Mouse (Mus musculus) hindbrain, postnatal 0 days (tissue): ENCODE results near the gene 6820408C15Rik. TPM values are rescaled to one million over a fixed set of nuclear protein-coding genes. Genes with fewer than 3 reads are reported as not detected.
A peak's percentile ranks its signal among the peaks of the same experiment; 100 is the strongest.

Experiments used
- ATAC-seq: fragments of 200-750 bp; cut with Nextera tagmentation; 2 replicates; pipeline ENCODE4 v1.8.0; 2017; ENCODE audit warnings: mild to moderate bottlenecking, moderate TSS enrichment, moderate library complexity
- DNase-seq: peaks from one replicate; pipeline ENCODE4 v3.0.0-alpha.2; 2015; ENCODE audit warnings: low spot score
- H3K27ac ChIP-seq: fragments of 300-500 bp; sonication (generic); 2 replicates; pipeline ENCODE4 v1.5.1; 2014; ENCODE audit warnings: mild to moderate bottlenecking
- H3K27me3 ChIP-seq: fragments of 300-500 bp; sonication (generic); 2 replicates; pipeline ENCODE4 v1.6.1; 2014; ENCODE audit warnings: low read length, mixed read lengths; ENCODE audit not compliant: insufficient read depth
- H3K36me3 ChIP-seq: fragments of 300-500 bp; sonication (generic); 2 replicates; pipeline ENCODE4 v1.6.1; 2014; ENCODE audit warnings: low read length, mixed read lengths; ENCODE audit not compliant: insufficient read depth
- H3K4me1 ChIP-seq: fragments of 300-500 bp; sonication (generic); 2 replicates; pipeline ENCODE4 v1.6.1; 2014; ENCODE audit warnings: antibody characterized with exemption, low read length, mixed read lengths; ENCODE audit not compliant: insufficient read depth
- H3K4me2 ChIP-seq: fragments of 300-500 bp; sonication (generic); 2 replicates; pipeline ENCODE4 v1.6.1; 2014; ENCODE audit warnings: low read depth, mild to moderate bottlenecking, low read length, moderate library complexity, mixed read lengths
- H3K4me3 ChIP-seq: fragments of 300-500 bp; sonication (generic); 2 replicates; pipeline ENCODE4 v1.5.1; 2014; ENCODE audit warnings: low read length
- H3K9ac ChIP-seq: fragments of 300-500 bp; sonication (generic); replicated peaks from 2 replicates; pipeline ENCODE4 v1.6.1; 2014; ENCODE audit warnings: mild to moderate bottlenecking, low read length, moderate library complexity, mixed read lengths
- H3K9me3 ChIP-seq: fragments of 300-500 bp; sonication (generic); 2 replicates; pipeline ENCODE4 v1.6.1; 2016; ENCODE audit warnings: low read length, mixed read lengths
- CTCF ChIP-seq: IDR thresholded peaks from 2 replicates; pipeline ENCODE4 v1.5.1; 2016; ENCODE audit warnings: antibody characterized with exemption, control low read depth, low read depth
- WGBS: fragments of 180-500 bp; shearing (Covaris S2); extraction: QIAGEN DNeasy Blood & Tissue Kit; methylation state at CpG from one replicate; pipeline ENCODE4 v1.1.7; 2014; 5-methylcytosine and 5-hydroxymethylcytosine counted together
- polyA plus RNA-seq: library from polyadenylated mRNA; unstranded; fragments of >200 nt; fragmentation: Nextera tagmentation; extraction: Ambion mirVana; gene quantifications from 2 replicates; pipeline ENCODE4 v1.2.1, GENCODE M21; 2015
- total RNA-seq: library from RNA; depleted of rRNA; stranded (reverse); fragments of >200 nt; gene quantifications from 2 replicates; pipeline ENCODE4 v1.2.3, GENCODE M21; 2014; rRNA removed

Gene 6820408C15Rik
- total and polyA plus RNA-seq, 2 experiments from 2014 or later = 3.9 to 4.0 TPM

GRCm38 (mm10) chr2:152490038-152490437 lies 74.7 kb downstream of the 6820408C15Rik start, which contains the start of gene Defb22:
Gene Defb22, minus strand, starts transcription at chr2:152490138.
- ATAC-seq = no peak

GRCm38 (mm10) chr2:152493151-152493550 lies 77.8 kb downstream of the 6820408C15Rik start:
- no peaks in the 10 kb centered on the region for H3K4me1 ChIP-seq
- H3K4me2 ChIP-seq = no peak overlapping the region
- no peak overlapping the region for H3K9ac ChIP-seq
- no peaks in the 10 kb centered on the region for H3K27me3 ChIP-seq
- WGBS = 73% methylated on average over 6 of the region's 6 CpGs
- no peak overlapping the region for H3K4me3 ChIP-seq
- DNase-seq (no peak), ATAC-seq (no peak)
- peak; percentile 8; the same call in 1 of the 2 replicates for TF ChIP-seq CTCF
- no peaks in the 10 kb centered on the region for H3K36me3 ChIP-seq
- H3K9me3 ChIP-seq = no peaks in the 10 kb centered on the region
- H3K27ac ChIP-seq = no peak overlapping the region

More at GRCm38 (mm10) chr2:152490038-152490437, 74.7 kb downstream of the 6820408C15Rik start, which contains the start of gene Defb22:
- Histone ChIP-seq H3K4me3 (no peak within 1 kb of the TSS), H3K4me2 (no peak within 1 kb of the TSS), H3K36me3 (no peaks in the 10 kb centered on the region), H3K9ac (no peak within 1 kb of the TSS), H3K27me3 (no peaks in the 10 kb centered on the region), H3K4me1 (no peaks in the 10 kb centered on the region), H3K9me3 (no peaks in the 10 kb centered on the region), H3K27ac (no peak within 1 kb of the TSS)
- DNase-seq = no peak
- TF ChIP-seq CTCF = no peak

Other genes starting within 250 kb of the 6820408C15Rik start
- gene Csnk2a1, start 188.7 kb upstream of the 6820408C15Rik start, total RNA-seq = 119 and 128 TPM in 2 replicates
- 107 and 109 TPM in 2 replicates for gene Csnk2a1, start 188.7 kb upstream of the 6820408C15Rik start, polyA plus RNA-seq
- 44.5 and 48.8 TPM in 2 replicates for gene Tbc1d20, start 121.8 kb upstream of the 6820408C15Rik start, total RNA-seq
- 27.5 and 27.7 TPM in 2 replicates for gene Tbc1d20, start 121.8 kb upstream of the 6820408C15Rik start, polyA plus RNA-seq
- gene Rbck1, start 82.9 kb upstream of the 6820408C15Rik start, total RNA-seq = 119 and 135 TPM in 2 replicates
- 77.9 and 81.6 TPM in 2 replicates for gene Rbck1, start 82.9 kb upstream of the 6820408C15Rik start, polyA plus RNA-seq
- 2.5 and 4.2 TPM in 2 replicates for gene Trib3, start 71.6 kb upstream of the 6820408C15Rik start, total RNA-seq
- 2.7 and 3.4 TPM in 2 replicates for gene Trib3, start 71.6 kb upstream of the 6820408C15Rik start, polyA plus RNA-seq
- 64.5 and 72.2 TPM in 2 replicates for gene Nrsn2, start 38.9 kb upstream of the 6820408C15Rik start, total RNA-seq
- gene Nrsn2, start 38.9 kb upstream of the 6820408C15Rik start, polyA plus RNA-seq = 83.8 and 91.3 TPM in 2 replicates
- gene Sox12, start 17.5 kb upstream of the 6820408C15Rik start, total RNA-seq = 49.7 and 50.2 TPM in 2 replicates
- gene Sox12, start 17.5 kb upstream of the 6820408C15Rik start, polyA plus RNA-seq = 9.7 and 10.1 TPM in 2 replicates
- gene Zcchc3, start 560 bp upstream of the 6820408C15Rik start, total RNA-seq = 17.4 TPM in 2 replicates
- gene Zcchc3, start 560 bp upstream of the 6820408C15Rik start, polyA plus RNA-seq = 15.8 and 16.1 TPM in 2 replicates
- not detected in 2 replicates for gene Defb23, start 49.0 kb downstream of the 6820408C15Rik start, total RNA-seq
- gene Defb23, start 49.0 kb downstream of the 6820408C15Rik start, polyA plus RNA-seq = not detected in 2 replicates
- gene Defb20, start 61.5 kb downstream of the 6820408C15Rik start, total RNA-seq = not detected in 2 replicates
- gene Defb20, start 61.5 kb downstream of the 6820408C15Rik start, polyA plus RNA-seq = not detected in 2 replicates
- not detected in 2 replicates for gene Defb22, start 74.6 kb downstream of the 6820408C15Rik start, total RNA-seq
- not detected in 2 replicates for gene Defb22, start 74.6 kb downstream of the 6820408C15Rik start, polyA plus RNA-seq
- not detected in 2 replicates for gene Defb26, start 96.1 kb downstream of the 6820408C15Rik start, total RNA-seq
- not detected in 2 replicates for gene Defb26, start 96.1 kb downstream of the 6820408C15Rik start, polyA plus RNA-seq
- gene Defb28, start 102.7 kb downstream of the 6820408C15Rik start, total RNA-seq = not detected in 2 replicates
- gene Defb28, start 102.7 kb downstream of the 6820408C15Rik start, polyA plus RNA-seq = not detected in 2 replicates
- gene Defb29, start 124.5 kb downstream of the 6820408C15Rik start, total RNA-seq = not detected in 2 replicates
- gene Defb29, start 124.5 kb downstream of the 6820408C15Rik start, polyA plus RNA-seq = not detected in 2 replicates
- gene Gm17416, start 153.8 kb downstream of the 6820408C15Rik start, total RNA-seq = not detected in 2 replicates
- gene Gm17416, start 153.8 kb downstream of the 6820408C15Rik start, polyA plus RNA-seq = not detected in 2 replicates
- not detected in 2 replicates for gene Defb21, start 157.2 kb downstream of the 6820408C15Rik start, total RNA-seq
- gene Defb21, start 157.2 kb downstream of the 6820408C15Rik start, polyA plus RNA-seq = not detected in 2 replicates
- not detected in 2 replicates for gene Defb19, start 164.7 kb downstream of the 6820408C15Rik start, total RNA-seq
- gene Defb19, start 164.7 kb downstream of the 6820408C15Rik start, polyA plus RNA-seq = not detected in 2 replicates
- gene Defb45, start 183.8 kb downstream of the 6820408C15Rik start, total RNA-seq = not detected in 2 replicates
- not detected in 2 replicates for gene Defb45, start 183.8 kb downstream of the 6820408C15Rik start, polyA plus RNA-seq
- not detected in 2 replicates for gene Defb36, start 188.7 kb downstream of the 6820408C15Rik start, total RNA-seq
- not detected in 2 replicates for gene Defb36, start 188.7 kb downstream of the 6820408C15Rik start, polyA plus RNA-seq
- gene Defb25, start 207.5 kb downstream of the 6820408C15Rik start, total RNA-seq = not detected in 2 replicates
- not detected in 2 replicates for gene Defb25, start 207.5 kb downstream of the 6820408C15Rik start, polyA plus RNA-seq
- 1.0 and 1.1 TPM in 2 replicates for gene Rem1, start 211.4 kb downstream of the 6820408C15Rik start, total RNA-seq
- gene Rem1, start 211.4 kb downstream of the 6820408C15Rik start, polyA plus RNA-seq = 0.57 and 0.65 TPM in 2 replicates